Mouse (Mus musculus) bone marrow macrophage, adult 2 months (primary cell): ENCODE data around the gene Herc4.

Experiments used
- CTCF ChIP-seq: IDR thresholded peaks from 2 replicates; pipeline ENCODE4 v1.5.1; 2012; ENCODE audit warnings: low read depth, mild to moderate bottlenecking, low read length, moderate library complexity
- POLR2A ChIP-seq: IDR thresholded peaks from 2 replicates; pipeline ENCODE4 v1.6.1; 2012; ENCODE audit warnings: mild to moderate bottlenecking, low read depth, low read length, borderline replicate concordance

GRCm38 (mm10) chr10:63221081-63221783 lies 22.4 kb upstream of the Herc4 start:
- TF ChIP-seq CTCF: no peak
- TF ChIP-seq POLR2A: no peak
